Mouse (Mus musculus): ENCODE data around the gene Cysrt1. TPM values are rescaled to one million over a fixed set of nuclear protein-coding genes. Genes with fewer than 3 reads are reported as not detected.
"Not testable (repeated sequence)": the region's sequence is repeated elsewhere in the genome, so short reads cannot be mapped to it uniquely, and the experiment has no call there.

The Cysrt1 gene
- total RNA-seq, 2 experiments from 2014 or later, result not detected

DNA sequence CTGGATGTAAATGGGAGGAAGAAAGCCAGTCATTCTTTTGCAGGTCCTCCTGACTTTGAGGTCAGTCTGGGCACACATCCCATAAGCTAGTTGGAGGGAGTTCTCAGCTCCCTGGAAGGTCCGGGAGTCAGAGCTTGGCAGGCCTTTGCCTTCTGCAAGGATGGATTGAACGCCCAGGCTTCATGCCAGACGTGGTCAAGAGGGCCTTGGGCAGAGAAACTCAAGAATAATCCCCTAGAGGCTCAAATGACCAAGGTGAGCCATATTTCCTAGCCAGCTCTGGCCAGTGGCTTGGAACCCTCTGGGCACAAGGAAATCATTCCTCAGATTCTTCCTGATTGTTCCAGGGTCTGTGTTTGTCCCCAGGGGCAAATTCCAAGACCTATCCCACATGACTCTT, 22.6 kb upstream of the Cysrt1 start:
- DNase-seq, result no peak

- DNase-seq, result no peak
Measured at GRCm38 (mm10) chr2:25264286-25264660, 22.0 kb upstream of the Cysrt1 start.

GRCm38 (mm10) chr2:25263623-25264285, 21.5 kb upstream of the Cysrt1 start:
- DNase-seq, result no peak

DNA sequence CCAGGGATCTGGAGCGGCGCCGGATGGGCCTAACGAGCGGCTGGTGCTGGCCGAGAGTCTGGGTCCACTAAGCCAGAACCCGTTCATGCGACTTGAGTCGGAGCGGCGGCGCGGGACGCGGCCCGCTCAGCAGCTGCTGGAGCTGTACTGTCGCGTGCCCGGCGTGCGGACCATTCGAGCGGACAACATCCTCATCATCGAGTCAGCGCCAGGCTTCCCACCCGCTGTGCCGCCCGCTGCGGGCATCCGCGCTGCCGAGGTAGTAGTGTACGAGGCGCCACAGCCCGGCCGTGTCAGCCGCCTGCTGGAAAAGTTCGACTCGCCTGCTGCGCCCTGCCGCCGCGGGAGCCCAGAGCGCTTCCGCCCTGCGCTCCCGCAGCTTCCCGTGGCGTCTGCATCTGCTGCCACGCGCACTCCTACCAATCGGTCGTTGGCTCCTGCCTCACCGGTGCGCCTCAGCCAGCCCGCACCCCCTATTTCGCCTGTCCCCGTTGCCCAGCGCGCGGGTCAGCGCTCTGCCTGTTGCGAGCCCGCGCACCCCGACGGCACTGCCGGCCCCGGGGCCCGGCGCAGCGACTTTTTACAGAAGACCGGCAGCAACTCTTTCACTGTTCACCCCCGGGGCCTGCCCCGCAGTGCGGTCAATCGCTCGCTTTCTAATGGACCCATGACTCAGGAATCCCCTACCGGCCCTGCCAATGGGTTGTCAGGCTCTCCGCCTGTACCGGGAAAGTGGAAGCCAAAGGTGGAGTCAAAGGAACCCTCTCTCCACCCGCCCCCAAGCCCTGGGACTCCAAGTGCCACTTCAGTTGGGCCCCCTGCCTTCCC, 20.8 kb upstream of the Cysrt1 start:
- no peak for DNase-seq

DNA sequence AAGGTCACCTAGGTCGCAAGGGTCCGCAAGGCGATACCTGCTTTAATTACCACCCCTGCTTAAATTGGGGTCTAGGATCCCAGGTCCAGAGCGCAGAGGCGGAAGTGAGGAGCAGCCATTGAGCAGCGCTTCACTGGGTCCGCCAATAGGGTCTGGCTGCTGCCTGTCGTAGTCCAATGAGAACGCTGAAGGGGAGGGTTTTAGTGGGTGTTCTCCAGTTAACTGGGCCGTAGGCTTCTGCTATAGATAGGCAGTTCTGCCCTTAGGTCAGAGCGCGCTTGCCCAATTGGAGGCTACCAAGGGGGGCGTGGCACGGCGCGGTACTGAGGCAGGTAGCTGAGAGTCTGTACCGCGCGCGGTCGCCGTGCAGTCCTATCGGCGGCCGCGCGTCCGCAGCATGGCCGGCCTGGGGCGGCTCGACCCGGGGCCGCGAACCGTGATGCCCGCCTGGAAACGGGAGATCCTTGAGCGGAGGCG, 20.1 kb upstream of the Cysrt1 start, which contains the start of gene Tprn:
Gene Tprn (plus strand): TSS at position 328 of the 477 bp plus-strand sequence.
- DNase-seq, result peak; percentile 92 to 93

GRCm38 (mm10) chr2:25261870-25262269, 19.6 kb upstream of the Cysrt1 start:
- no peak for DNase-seq

DNA sequence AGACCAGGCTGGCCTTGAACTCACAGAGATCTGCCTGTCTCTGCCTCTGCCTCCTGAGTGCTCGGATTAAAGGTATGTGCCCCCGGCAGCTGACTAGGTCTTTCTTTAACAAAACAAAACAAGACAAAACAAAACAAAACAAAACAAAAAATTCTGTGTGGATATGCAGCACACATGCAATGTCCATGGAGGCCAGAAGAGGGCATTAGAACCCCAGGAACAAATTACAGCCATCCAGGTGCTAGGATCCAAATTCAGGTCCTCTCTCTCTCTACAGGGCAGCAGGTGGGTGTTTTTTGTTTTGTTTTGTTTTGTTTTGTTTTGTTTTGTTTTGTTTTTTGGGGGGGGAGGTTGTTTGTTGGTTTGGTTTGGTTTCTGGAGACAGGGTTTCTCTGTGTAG, 16.6 kb upstream of the Cysrt1 start:
- no peak for DNase-seq

GRCm38 (mm10) chr2:25257250-25257649, 15.0 kb upstream of the Cysrt1 start:
- DNase-seq, result not testable (repeated sequence)

GRCm38 (mm10) chr2:25256443-25257109, 14.3 kb upstream of the Cysrt1 start:
- DNase-seq, result not testable (repeated sequence)

DNA sequence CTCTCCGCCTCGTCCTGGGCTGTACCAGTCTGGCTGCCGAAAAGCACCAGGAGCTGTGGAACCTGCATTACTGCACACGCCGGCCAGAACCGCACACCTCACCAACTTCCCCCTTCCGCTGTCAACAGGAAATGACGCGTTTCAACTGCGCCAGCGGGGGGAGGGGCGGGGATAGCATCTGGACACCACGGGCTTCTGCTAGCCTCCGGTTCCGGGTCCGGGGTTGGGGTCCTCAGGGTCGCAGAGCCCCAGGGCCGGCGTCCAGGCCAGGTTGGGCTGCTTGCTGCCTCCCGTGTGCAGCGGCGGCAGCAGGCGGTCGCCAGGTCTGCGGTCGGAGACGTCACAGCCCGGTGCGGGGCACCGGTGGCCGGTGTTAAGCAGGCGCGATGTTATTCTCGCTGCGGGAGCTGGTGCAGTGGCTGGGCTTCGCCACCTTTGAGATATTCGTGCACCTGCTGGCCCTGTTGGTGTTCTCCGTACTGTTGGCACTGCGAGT, 13.1 kb upstream of the Cysrt1 start, which contains the start of gene Tmem203:
Gene Tmem203 (plus strand): TSS at position 156 of the 496 bp plus-strand sequence.
- peak; percentile 87 to 89 for DNase-seq

DNA sequence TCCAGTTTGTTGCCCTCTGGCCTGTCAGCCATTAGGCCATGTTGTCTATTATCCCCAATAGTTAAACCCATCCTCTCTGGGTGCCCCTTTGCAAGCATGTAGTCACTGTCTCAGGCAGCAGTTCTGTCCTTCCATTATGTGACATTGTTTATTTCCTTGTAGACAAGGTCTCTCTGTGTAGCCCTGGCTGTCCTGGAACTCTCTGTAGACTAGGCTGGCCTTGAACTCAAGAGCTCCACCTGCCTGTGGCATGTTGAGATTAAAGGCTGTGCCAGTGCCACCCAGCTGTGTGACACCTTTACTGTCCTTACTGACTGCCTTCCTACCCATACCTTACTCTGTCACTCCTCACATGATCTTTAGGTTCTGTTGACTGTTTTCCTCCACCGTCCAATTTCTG, 10.1 kb upstream of the Cysrt1 start:
- DNase-seq, result no peak

DNA sequence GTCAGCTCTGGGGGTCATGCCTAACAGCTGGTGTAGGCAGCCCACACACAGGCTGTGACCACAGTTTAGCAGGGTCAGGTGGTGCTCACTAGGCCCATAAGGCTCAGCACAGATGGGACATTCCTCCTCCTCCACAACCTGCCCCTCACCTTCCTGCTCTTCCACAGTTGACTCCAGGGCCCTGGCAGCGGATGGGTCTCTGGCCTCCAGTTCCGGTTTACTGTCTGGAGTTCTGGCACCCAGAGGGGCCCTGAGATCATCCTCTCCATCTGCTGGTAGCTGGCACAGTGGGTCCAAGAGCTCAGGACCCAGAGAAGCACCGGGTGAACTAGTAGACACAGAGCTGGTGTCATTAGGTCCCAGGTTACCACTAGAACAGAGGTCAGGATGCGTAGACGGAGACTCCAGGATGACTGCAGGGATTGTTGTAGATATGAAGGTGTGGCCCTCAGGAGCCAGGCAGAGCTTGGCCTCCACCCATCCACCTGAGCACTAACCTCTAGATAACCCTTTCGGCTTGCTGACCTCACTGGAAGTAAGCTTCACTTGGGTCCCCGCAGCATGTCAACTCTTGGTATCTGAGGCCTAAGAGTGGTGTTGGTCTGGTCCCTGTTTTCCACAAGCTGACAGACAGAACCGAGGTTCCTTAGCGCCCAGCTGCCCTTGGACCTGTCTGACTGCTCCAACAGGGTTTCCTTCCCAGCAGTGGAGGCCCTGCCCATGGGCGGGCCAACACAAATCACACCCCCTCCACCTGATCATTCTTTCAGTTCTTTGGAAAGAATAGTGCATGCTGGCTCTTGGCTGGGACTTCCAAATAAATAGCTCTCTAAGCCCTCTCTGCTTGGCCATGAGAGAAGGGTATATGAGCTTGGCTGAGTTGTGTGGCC, 4.2 kb upstream of the Cysrt1 start, which contains the start of gene AL732309.1:
Gene AL732309.1 (minus strand): TSS at position 681 of the 890 bp plus-strand sequence.
- DNase-seq, result no peak

DNA sequence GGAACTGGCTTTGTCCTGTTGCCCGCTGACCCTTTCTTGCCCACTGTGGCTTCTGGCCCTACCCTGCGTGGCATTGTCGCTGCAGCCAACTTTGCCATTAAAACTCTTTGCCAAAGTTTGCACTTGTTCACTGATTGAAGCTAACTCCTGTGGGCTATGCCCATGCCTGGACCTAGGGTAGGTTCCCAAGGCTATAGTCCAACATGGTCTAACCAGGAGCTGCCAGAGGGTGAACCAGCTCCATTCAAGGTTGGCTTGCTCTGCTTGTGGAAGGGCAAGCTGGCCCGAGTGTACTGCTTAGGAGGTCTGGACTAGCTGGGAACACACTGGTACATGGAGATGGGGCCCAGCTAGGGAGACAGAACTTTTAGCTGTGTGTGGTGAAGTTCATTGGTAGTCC, 1.9 kb upstream of the Cysrt1 start:
- DNase-seq, result no peak

DNA sequence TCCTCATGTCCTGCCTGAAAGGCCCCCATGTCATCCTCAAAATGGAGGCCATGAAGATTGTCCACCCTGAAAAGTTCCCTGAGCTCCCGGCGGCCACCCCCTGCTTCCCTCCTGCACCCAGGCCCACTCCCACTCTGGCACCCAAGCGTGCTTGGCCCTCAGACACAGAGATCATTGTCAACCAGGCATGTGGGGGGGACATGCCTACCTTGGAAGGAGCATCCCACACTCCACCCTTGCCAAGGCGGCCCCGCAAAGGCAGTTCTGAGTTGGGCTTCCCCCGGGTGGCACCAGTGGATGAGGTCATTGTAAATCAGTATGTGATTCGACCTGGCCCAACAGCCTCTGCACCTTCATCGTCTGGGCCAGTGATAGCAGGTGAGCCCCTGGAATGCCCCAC, 1.1 kb upstream of the Cysrt1 start:
- no peak for DNase-seq

GRCm38 (mm10) chr2:25241438-25241775, 845 bp downstream of the Cysrt1 start:
- no peak for DNase-seq

- peak; percentile 53 to 66 for DNase-seq
Measured at GRCm38 (mm10) chr2:25240723-25241437, 1.4 kb downstream of the Cysrt1 start.

DNA sequence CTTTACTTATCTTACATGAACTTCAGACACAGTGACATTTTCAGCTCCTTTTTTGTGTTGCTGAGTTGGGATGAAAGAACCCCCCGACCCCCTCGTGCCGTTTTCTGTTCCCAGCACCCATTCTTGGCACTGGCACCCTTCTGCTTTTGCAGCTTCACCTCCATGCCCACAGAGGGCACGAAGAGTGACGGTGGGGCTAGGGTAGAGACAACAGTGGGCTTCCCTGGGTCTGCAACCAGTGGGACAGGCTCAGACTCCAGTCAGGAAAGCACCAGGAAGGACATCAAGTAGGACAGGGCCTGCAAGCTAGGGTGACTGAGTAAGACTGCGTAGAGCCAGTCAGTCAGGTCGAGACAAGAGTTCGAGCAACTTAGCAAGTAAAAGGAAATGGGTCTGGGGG, 1.9 kb downstream of the Cysrt1 start:
- DNase-seq, result no peak

- no peak for DNase-seq
Measured at GRCm38 (mm10) chr2:25239766-25240165, 2.5 kb downstream of the Cysrt1 start.

DNA sequence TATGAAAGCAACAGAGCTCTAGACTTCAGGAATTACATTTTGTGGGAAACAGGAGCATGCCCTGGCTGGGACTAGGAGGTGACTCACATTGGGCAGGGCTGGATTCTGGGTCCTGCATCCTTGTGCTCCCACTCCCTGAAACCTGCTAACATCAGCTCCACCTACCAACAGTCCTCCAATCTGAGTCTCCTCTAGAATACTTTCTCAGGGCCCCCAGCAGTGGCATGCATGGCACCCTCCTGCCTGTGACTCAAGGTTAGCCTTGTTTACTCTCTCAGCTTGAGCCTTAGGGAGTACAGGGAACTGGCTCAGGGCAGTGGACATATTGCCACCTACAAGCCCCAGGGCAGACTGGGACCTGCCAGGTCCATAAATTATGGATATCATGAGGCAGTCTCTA, 4.1 kb downstream of the Cysrt1 start:
- DNase-seq, result no peak

DNA sequence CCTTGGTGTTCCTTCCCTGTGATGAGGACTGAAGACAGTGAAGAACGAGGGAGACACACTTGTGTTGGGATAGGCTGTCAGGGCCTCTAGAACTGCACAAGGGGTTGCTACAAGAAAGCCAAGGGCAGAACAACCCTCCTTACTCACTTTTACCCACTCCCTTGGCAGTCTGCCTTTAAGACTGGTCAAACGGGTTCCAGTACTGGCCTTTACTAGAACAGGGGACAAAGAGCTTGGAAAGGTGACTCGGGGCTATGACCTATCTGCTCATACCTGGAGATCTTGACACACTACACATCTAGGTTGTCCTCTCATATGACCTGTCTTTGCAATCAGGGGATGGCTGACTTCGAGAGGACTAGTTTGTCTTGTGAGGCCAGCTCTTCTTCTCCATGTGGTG, 4.7 kb downstream of the Cysrt1 start:
- DNase-seq, result no peak

DNA sequence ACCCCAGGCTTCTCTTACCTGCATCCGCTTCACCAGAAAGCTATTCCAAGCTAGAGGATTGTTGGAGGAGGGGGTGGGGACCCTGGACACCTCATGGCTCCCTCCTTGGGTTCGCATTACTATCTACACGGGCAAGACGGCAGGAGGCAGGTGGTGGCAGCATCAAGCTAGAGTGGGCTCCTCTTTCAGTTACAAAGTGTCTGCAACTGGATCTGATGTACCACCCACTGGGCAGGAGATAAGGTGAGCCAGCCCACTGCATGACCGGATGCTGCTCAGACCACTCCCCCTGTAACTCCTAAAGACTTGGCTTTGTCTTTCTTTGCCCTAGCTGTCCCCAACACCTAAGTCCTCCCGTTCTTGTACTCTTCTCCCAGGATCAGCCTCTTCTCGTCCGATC, 5.6 kb downstream of the Cysrt1 start, which contains the start of gene Rnf224:
Gene Rnf224 (minus strand): TSS at position 174 of the 400 bp plus-strand sequence.
- DNase-seq, result no peak
